Comparison of ENCODE assay signal across 8 mouse cellular contexts in the genomic region with DNA sequence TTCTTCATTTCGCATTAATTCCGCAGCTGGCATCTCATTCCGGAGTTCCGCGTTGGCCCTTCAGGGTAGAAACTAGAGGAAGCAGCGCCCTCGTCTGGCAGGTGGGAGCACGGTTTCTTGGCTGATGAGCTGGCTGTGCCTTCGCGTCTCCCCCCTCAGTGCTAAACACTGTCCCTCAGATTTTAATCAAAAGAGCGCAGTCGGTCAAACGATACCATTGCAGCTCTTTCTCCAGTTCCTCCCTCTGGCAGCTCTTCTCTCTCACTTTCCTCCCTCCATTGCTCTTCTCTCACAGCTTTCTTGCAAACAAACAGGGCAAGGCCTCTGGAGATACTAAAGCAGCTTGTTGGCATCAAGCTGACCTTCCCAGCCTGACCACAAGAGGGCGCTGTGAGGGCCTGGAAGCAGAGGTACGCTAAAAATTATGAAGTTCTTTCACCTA. TPM values are rescaled to one million over a fixed set of nuclear protein-coding genes. Genes with fewer than 3 reads are reported as not detected.
DNase-seq lines count a peak whose midpoint lies in the region; ATAC-seq lines count a peak whose summit lies in the region.

No protein-coding gene starts in this region.

- peak; percentile 88 for DNase-seq in ES-CJ7 (ENCODE audit: low read depth, low spot score)
- peak; percentile 91 for DNase-seq in forebrain, embryonic 14.5 days (ENCODE audit: low spot score)
- peak; percentile 88 to 92 for DNase-seq in heart, postnatal 14 days
- peak; percentile 81 for DNase-seq in large intestine, adult 2 months (ENCODE audit: low read depth, low spot score)
- DNase-seq in telencephalon, adult 2 months (ENCODE audit: low read depth, low spot score) = peak; percentile 83

- no peaks in the 10 kb centered on the region for H3K9me3 ChIP-seq in forebrain, embryonic 14.5 days (replicated peaks; ENCODE audit: control insufficient read depth, low read length)
- no peaks in the 10 kb centered on the region for H3K9me3 ChIP-seq in liver, embryonic 16.5 days (replicated peaks; ENCODE audit: control insufficient read depth, low read length)
- no peaks in the 10 kb centered on the region for H3K9me3 ChIP-seq in neural tube, embryonic 13.5 days

- peak overlapping the region; percentile 25 for H3K4me2 ChIP-seq in forebrain, embryonic 14.5 days (ENCODE audit: low read length)
- peak overlapping the region; percentile 52 for H3K4me2 ChIP-seq in liver, embryonic 16.5 days (ENCODE audit: low read depth, low read length)
- H3K4me2 ChIP-seq in neural tube, embryonic 13.5 days = peak overlapping the region; percentile 50

- peaks cover 8% of the 10 kb centered on the region for H3K27me3 ChIP-seq in forebrain, embryonic 14.5 days (replicated peaks; ENCODE audit: control insufficient read depth, insufficient read depth, low read length)
- peaks cover 5% of the 10 kb centered on the region for H3K27me3 ChIP-seq in liver, embryonic 16.5 days (ENCODE audit: control insufficient read depth, insufficient read depth, low read depth, low read length)
- peaks cover 41% of the 10 kb centered on the region for H3K27me3 ChIP-seq in neural tube, embryonic 13.5 days

- under 1% methylated on average over 15 of the region's 15 CpGs for WGBS in forebrain, embryonic 14.5 days
- under 1% methylated on average over 15 of the region's 15 CpGs for WGBS in large intestine, adult 2 months
- 2% methylated on average over 15 of the region's 15 CpGs for WGBS in liver, embryonic 16.5 days (ENCODE audit: insufficient replicate concordance)
- 3% methylated on average over 15 of the region's 15 CpGs for WGBS in neural tube, embryonic 13.5 days

- H3K4me3 ChIP-seq in forebrain, embryonic 14.5 days (ENCODE audit: low read depth, low read length) = no peak overlapping the region
- H3K4me3 ChIP-seq in liver, embryonic 16.5 days (ENCODE audit: low read depth, low read length) = no peak overlapping the region
- H3K4me3 ChIP-seq in neural tube, embryonic 13.5 days = 0 out of 2 replicates have a peak overlapping the region, but pooled peaks have one; percentile 16

- ATAC-seq in cerebellum, adult (ENCODE audit: insufficient number of reproducible peaks, low FRiP score, low TSS enrichment) = peak; percentile 80
- ATAC-seq in forebrain, embryonic 14.5 days = peak; percentile 74
- ATAC-seq in liver, embryonic 16.5 days (ENCODE audit: low read depth) = 0 out of 2 replicates have a peak, but pooled peaks have one; percentile 19
- ATAC-seq in neural tube, embryonic 13.5 days (ENCODE audit: low read depth) = peak; percentile 70

- H3K36me3 ChIP-seq in forebrain, embryonic 14.5 days (ENCODE audit: control insufficient read depth, insufficient read depth, low read length) = no peaks in the 10 kb centered on the region
- H3K36me3 ChIP-seq in liver, embryonic 16.5 days (ENCODE audit: control insufficient read depth, insufficient read depth) = no peaks in the 10 kb centered on the region
- H3K36me3 ChIP-seq in neural tube, embryonic 13.5 days = no peaks in the 10 kb centered on the region

- H3K4me1 ChIP-seq in forebrain, embryonic 14.5 days (ENCODE audit: control insufficient read depth, insufficient read depth, low read length) = no peaks in the 10 kb centered on the region
- H3K4me1 ChIP-seq in liver, embryonic 16.5 days (ENCODE audit: control insufficient read depth, low read depth, low read length) = no peaks in the 10 kb centered on the region
- peaks cover 4% of the 10 kb centered on the region for H3K4me1 ChIP-seq in neural tube, embryonic 13.5 days (replicated peaks)

- no peak overlapping the region for H3K27ac ChIP-seq in forebrain, embryonic 14.5 days (ENCODE audit: low read depth, low read length)
- H3K27ac ChIP-seq in liver, embryonic 16.5 days (ENCODE audit: low read length) = no peak overlapping the region
- no peak overlapping the region for H3K27ac ChIP-seq in neural tube, embryonic 13.5 days (replicated peaks)

- intact Hi-C loops in heart, postnatal 14 days (cut with DNase I) = no loop called here

- no peak overlapping the region for H3K9ac ChIP-seq in forebrain, embryonic 14.5 days (ENCODE audit: low read length)
- no peak overlapping the region for H3K9ac ChIP-seq in liver, embryonic 16.5 days (ENCODE audit: low read depth, low read length)
- peak overlapping the region; percentile 61 for H3K9ac ChIP-seq in neural tube, embryonic 13.5 days

RNA-seq across cellular contexts. Expression of gene Dnase1l3, which starts 2.9 kb away (rescaled TPM):
- 0.05 and 0.15 TPM in 2 replicates for polyA plus RNA-seq in forebrain, embryonic 14.5 days (2014; fragmentation: Nextera tagmentation; extraction: Ambion mirVana)
- total RNA-seq in heart, postnatal 14 days (2021) = under 1 TPM in 1 of 2 experiments, not detected in 1; 0.27 TPM
- polyA plus RNA-seq in large intestine, adult 2 months (2012; rRNA removed) = 14.3 and 17.3 TPM in 2 replicates
- 4.8 and 6.0 TPM in 2 replicates for polyA plus RNA-seq in liver, embryonic 16.5 days (2015; fragmentation: Nextera tagmentation; extraction: Ambion mirVana)
- polyA plus RNA-seq in neural tube, embryonic 13.5 days (2015; fragmentation: Nextera tagmentation; extraction: Ambion mirVana) = 0.06 and 0.12 TPM in 2 replicates

RNA-seq across cellular contexts. Expression of gene Abhd6, which starts 5.4 kb away (rescaled TPM):
- polyA plus RNA-seq in forebrain, embryonic 14.5 days (2014; fragmentation: Nextera tagmentation; extraction: Ambion mirVana) = 33.5 and 34.1 TPM in 2 replicates
- 1 to 10 TPM; 7.6 to 8.8 TPM for total RNA-seq in heart, postnatal 14 days (2021)
- polyA plus RNA-seq in large intestine, adult 2 months (2012; rRNA removed) = 51.6 and 93.8 TPM in 2 replicates
- polyA plus RNA-seq in liver, embryonic 16.5 days (2015; fragmentation: Nextera tagmentation; extraction: Ambion mirVana) = 8.6 and 8.8 TPM in 2 replicates
- polyA plus RNA-seq in neural tube, embryonic 13.5 days (2015; fragmentation: Nextera tagmentation; extraction: Ambion mirVana) = 26.5 and 28.1 TPM in 2 replicates

RNA-seq across cellular contexts. Expression of gene Gm45521, which starts 40.2 kb away (rescaled TPM):
- 0.28 TPM in 1 of 2 replicates, not detected in the other for polyA plus RNA-seq in forebrain, embryonic 14.5 days (2014; fragmentation: Nextera tagmentation; extraction: Ambion mirVana)
- not detected for total RNA-seq in heart, postnatal 14 days (2021)
- polyA plus RNA-seq in large intestine, adult 2 months (2012; rRNA removed) = not detected in 2 replicates
- not detected in 2 replicates for polyA plus RNA-seq in liver, embryonic 16.5 days (2015; fragmentation: Nextera tagmentation; extraction: Ambion mirVana)
- polyA plus RNA-seq in neural tube, embryonic 13.5 days (2015; fragmentation: Nextera tagmentation; extraction: Ambion mirVana) = 0.31 TPM in 1 of 2 replicates, not detected in the other

Comparison
In these comparisons a context has a peak if more than half of its experiments do, and no peak if none do; other contexts are left out.
1. ATAC-seq: peak in every context shown above with its lines; median percentile 80 in cerebellum, adult; 74 in forebrain, embryonic 14.5 days; 70 in neural tube, embryonic 13.5 days; 19 in liver, embryonic 16.5 days.